Comparison of ENCODE assay signal across 18 mouse cellular contexts in genomic region chr1:163146641-163147040, GRCm38 (mm10).
"Had no signal": no experiment of that assay in that cellular context is flagged by ENCODE, and none has a peak within 500 bp of the region (broad histone marks: within the 10 kb centered on the region; RNA-seq: fewer than 3 reads in every experiment).

No protein-coding gene starts in this region.

- H3K36me3 ChIP-seq: limb, embryonic 13.5 days had no signal

- H3K9ac ChIP-seq: limb, embryonic 13.5 days; liver, embryonic 14.5 days; liver, postnatal 0 days; lung, embryonic 14.5 days had no signal

- ATAC-seq: intestine, embryonic 16.5 days; liver, postnatal 0 days had no signal

- H3K9me3 ChIP-seq: limb, embryonic 13.5 days; megakaryocyte, embryonic 14.5 days had no signal

- H3K27ac ChIP-seq: left cerebral cortex, adult 2 months; limb, embryonic 13.5 days; liver, embryonic 14.5 days had no signal

- DNase-seq: kidney, adult 18-20 months; kidney, adult 9 months; kidney, postnatal 25 days; layer of hippocampus, postnatal 36 days; left cerebral cortex, postnatal 4 days; liver, postnatal 0 days; lung, embryonic 14.5 days; lung, postnatal 14 days; lung, postnatal 4 days; midbrain, embryonic 14.5 days; thymus, postnatal 25 days had no signal

- H3K4me1 ChIP-seq: megakaryocyte, embryonic 14.5 days had no signal

- H3K27me3 ChIP-seq: limb, embryonic 13.5 days had no signal

- H3K4me2 ChIP-seq: limb, embryonic 13.5 days; liver, embryonic 11.5 days; lung, embryonic 14.5 days; midbrain, embryonic 11.5 days had no signal

- H3K4me3 ChIP-seq: left cerebral cortex, adult 2 months; limb, embryonic 13.5 days; megakaryocyte, embryonic 14.5 days had no signal
